Mouse (Mus musculus) right cerebral cortex, adult 18-20 months (tissue): Measurements from ENCODE around the gene Pml.

Experiments
- DNase-seq: peaks from one replicate; pipeline ENCODE4 v3.0.0; 2022; ENCODE audit warnings: mixed read lengths

Pml gene

DNA sequence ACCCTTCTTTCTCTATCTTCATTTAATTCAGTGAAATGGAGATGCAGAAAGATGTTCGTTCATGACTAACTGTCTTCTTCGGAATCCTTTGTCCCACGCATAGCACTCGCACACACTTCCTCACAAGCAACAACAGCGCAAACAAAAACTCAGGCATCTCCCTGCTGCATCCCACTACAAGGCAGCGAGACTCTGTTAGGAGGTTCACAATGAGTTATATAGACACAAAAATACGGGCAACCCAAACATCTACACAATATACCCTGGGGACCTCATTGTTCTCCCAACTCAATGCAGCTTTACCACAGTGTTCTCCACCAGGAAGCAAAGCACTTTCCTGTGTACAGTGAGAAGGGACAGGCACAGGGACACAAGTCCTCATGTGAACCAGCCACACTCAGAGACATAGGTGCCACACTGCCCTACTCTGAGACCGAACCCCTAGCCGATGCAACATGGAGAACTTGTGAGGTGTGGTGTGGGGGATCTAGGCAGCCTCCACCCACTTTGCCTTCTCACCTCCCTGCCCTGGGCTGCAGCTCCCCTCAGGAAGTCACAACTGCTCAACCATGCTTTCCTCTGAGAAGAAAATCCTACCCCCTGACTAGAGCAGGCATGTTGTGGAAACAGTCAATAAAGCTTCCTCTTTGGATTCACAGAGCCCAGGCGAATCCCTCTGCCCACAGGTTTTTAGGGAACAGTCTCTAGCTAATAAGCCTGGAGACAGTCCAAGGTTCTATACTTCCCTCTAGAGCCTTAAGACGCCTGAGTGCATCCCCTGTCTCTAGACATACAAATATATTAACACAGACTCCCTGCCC, 49.1 kb downstream of the Pml start:
- DNase-seq = peak; percentile 52

DNA sequence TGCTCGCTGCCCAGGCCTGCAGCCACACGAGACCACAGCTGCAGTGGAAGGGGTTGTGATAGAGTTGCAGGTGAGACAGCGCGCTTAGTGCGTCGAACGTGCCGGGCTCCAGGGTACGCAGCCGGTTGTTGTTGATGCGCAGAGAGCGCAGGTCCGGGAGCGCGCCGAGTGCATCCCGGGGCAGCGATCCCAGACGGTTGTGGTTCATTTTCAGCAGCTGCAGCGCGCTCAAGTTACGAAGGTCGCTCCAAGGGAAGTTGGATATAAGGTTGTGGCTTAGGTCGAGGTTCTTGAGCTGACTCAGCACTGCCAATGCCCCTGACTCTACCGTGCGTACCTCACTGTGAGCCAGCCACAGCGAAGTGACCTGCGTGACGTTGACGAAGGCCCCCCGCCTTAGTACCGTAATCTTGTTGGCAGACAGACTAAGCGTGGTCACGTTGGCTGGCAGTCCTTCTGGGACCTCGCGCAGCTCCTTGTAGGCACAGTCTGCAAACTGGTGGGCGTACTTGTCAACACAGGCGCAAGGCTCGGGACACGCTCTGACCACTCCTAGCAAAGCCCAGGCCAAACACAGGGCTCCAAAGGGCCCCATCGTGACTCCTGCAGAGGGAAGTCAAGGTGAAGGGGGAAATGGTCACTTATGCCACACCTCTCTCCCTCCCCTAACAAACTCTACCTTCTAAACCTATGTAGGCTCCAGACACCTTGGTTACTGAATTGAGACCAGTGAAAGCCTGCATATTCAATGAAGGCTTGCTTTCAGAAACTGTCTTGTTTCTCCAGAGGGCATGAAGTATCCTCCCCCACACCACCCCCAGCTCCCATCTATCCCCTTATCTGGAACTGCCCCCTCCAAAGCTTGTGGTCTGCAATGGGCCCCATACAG, 50.0 kb downstream of the Pml start:
- DNase-seq = peak; percentile 47

DNA sequence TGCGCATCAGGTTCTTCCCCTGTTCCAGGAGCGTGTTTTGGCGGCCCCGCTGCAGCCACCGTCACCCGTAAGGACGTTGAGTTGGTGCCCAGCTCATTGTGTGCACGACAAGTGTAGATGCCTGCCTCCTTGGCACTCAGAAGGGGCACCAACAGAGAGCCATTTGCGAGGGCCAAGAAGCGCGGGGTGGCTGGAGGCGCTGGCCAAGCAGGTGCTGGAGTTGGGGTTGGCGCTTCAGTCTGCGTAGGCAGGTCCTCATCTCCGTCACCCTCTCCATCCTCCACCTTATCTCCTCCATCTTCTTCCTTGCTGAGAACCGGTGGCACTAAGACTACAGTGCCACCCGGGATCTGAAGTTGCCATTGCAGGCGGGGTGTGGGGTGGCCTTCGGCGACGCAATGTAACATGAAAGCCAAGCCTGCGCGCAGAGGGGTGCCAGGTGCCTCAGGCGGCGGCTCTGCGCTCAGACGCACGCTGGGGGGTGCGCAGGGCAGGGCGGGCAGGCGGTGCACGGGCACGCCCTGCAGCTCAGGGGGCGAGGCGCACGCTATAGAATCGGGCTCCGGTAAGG, 50.7 kb downstream of the Pml start:
- DNase-seq = peak; percentile 51

DNA sequence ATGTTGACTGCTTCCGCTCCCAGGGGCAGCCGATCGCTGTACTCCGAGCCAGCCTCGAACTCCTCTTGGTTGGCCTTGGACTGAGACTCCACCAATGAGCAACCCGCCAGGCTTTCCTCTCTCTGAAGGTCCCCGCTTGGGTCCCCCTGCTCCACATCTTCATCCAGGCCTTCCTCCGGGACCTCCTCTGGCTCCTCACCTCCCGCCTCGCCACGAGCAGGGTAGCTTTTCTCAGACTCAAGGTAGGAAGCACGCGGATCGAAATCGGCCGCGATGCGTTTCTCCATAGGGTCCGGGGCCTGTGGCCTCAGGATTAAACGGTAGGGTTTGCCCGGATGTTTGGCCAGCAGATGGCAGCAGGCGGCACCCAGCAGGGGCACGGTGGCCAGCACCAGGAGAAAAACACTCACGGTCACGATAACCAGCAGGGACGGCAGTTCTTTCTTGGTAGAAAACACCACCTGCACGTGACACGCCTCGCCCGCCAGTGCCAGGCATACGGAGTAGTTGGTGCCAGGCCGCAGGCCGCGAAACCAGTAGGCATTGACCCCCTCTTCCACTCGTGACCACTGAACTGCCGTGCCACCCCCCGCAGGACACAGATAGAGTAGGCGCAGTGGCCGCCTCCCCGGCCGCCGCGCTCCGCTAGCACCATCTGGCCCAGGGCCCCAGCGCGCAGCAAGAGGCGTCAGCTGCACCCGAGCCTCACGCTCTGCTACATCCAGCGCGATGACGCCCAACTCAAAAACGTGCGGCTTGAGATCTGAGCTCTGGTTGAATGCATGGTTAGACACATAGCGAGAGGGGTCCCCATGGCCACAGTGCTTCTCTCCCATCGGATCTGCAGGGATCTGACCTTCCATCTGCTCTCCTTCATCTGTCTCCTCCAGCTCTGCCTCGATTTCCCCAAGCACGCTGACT, 51.5 kb downstream of the Pml start:
- peak; percentile 62 for DNase-seq

DNA sequence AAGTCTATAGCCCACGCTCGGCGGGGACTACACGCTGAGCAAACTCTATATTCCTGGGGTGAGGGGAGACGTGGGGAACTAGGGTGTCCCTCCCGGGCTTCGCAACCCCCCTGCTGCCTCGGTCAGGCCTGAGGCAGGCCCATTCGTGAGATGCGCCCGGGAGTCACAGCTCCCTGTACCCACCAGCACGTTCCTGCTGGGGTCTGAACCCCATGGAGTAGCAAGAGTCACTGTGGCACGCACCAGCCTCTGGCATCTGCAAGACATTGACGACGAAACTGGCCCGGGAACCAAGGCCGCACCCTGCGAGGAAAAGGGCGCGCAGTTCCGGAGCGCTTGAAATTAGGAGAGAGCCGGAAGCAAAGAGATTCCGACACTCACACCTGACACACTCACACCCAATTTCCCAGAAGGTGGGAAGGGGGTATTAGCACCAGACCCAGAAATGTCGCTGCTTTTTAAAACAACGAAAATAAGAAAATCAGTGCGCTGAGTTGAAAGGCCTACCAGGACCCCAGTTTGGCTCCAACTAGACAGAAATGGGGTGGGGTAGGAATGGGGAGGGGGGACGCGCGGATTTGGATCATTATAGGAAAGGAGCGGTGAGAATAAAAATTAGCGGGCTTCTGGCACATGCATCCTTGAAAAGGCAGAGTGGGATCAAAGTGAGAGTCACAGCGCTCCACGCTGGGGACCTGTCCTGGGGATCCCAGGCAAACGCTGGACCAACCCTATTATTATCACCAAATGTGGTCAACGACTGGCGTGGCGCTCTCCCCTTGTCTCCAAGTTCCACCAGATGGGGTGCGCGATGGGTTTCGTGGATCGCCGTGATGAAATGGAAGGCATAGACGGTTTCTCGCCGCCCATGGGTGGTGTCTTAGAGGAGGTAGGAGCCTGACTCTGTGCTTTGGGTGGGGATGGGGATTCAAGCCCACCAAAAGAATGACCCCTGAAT, 52.7 kb downstream of the Pml start:
- DNase-seq = no peak

DNA sequence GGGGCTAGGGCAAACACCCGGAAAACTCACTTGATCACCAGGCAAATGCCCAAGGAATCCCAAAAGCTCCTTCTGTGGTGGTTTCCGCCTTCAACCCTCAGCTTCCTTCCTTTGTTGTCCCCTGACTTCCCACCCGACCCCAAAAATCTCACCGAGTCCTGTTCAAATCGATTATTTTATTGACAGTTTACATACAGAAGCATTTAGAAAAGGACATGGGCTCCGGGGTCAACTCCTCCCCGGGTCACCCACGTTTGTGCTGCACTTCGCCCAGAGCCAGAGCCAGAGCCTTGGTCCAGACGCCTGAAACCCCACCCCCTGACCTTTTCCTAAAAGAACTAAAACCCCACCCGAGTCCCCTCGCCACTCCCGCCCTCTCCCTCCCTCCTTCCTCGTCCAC, 53.4 kb downstream of the Pml start:
- DNase-seq = no peak

DNA sequence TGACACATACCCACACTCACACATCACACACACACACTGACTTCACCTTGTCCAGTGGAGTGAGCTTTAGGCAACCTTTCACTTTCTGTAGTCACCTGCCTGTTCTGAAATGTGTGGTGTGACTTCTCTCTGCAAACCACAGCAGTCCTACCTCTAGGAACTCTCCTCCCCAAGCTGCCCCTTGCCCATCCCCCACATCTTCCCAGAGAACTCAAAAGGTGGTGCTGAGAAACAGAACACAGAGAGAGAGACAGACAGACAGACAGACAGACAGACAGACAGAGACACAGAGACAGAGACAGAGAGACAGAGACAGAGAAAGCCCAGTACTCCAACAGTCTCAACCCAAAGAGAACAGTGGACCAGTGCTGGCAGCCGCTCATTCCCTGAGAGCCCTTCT, 53.9 kb downstream of the Pml start:
- no peak for DNase-seq

DNA sequence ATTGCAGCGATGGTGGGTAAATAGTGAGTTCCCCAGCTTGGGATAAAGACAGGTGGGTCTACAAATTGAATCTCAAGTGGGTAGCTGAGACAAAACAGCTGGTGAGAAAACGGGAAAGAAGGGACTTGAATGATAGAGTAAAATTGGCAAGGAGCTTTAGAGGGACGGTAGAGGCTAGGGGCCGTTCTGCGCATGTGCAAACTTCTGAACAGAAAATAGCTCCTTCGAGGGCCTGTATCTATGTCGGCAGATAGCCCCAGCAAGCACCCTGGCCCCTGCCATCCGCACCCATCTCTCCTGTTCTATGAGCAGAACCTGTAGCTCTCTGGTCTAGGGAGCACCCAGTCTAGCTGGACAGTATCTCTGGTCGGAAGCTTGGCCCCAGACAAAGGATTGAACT, 55.4 kb downstream of the Pml start:
- no peak for DNase-seq

DNA sequence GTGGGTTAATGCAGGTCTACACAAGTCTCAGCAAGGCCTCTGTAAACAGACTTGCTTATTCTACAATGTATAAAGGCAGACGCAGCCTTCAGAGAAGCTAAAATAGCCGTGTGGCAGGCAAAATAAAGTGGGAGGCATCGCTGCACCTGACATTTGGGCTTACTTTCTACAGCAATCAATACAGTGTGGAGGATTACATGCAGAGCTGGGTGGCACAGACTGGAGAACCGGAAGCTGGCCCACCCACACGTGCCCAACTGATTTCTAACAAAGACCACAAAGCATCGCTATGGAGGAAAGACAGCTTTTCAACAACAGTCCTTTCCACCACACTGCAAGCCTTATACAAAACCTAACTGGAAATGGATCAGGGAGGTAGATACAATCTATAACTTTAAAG, 65.1 kb downstream of the Pml start:
- DNase-seq = no peak

DNA sequence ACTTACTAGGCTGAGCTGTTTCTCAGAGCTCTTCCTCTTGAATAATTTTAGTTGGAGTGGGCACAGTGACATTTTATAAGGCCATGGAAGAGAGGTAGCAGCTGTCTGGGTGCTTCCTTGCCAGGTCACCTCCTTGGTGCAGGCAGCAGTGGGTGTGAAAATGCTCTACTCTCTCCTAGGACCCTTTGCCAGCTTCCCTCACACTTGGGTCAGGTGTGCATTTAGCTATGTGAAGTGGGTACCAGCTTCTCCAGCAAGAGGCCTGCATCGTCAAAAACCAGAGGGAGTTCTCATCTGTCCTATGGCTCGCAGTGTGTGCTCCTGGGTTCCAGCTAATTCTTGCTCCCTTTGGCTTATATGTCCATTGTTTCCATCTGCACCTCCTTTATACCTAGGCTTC, 70.2 kb downstream of the Pml start:
- no peak for DNase-seq

DNA sequence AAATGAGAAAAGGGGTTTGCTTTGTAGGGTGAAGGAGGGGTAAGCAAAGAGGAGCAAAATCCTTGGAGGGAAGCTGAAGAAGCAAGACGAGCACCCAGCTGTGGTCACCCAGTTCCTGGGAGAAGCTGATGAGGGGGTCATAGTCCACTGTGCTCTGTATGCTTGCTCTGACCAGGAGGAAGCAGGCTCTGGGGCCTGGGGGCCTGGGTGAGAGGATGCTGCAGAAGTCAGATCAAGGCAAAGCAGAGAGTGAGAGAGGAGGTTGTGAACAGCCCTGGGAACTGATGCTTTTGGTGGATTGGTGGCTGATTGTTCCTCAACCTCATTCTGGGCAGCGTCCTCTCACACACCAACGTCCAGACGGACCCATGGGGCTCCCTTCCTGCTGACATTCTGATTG, 72.4 kb downstream of the Pml start:
- no peak for DNase-seq

DNA sequence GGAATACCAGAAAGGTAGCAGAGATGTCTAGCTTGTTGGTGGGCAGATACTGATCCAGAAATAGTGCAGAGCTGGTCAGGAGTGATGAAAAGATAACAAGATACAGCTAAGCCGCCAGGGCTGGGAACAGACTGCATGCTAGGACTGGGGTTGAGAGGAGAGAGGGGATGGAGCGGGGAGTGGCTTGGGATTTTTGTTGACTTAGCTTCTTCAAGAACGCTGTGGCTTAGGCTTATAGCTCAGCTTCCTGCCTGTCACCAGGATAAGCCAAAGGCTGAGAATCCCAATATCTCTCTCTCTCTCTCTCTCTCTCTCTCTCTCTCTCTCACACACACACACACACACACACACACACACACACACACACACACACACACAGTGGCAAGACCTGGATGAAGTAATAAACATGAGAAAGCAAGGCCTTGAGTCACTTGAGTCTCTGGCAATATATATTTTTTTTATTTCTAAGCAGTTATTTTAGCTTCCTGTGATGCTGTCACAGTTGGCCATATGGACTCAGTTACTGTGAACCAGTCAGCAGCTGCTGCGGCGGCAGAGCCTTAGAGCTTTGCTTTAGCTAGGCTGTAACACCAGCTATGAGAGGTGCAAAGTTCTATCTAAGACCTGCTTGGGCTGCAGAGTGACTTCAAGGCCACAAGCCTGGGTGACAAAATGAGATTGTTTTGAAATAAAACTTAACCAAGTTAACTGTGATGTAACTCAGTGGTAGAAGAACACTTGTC, 73.7 kb downstream of the Pml start:
- DNase-seq = peak; percentile 80

DNA sequence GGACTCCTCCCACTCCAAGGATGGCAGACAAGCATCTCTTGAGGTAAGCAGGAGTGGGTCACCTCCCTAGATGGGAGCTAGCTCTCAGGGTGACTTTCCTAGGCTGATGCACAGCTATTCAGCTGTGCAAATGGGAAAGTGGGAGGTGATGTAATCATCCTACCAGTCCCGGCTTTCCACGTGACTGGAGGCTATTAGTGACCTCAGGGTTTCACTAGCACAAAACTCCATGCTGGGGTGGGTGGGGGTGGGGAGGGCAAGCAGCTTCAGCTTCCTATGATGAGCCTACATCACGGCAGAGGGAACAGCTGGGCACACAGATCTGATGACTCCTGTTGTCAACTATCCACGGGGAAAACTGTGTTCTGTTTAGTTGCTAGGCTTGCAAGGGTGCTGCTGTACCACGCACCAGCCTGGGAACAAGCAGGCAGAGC, 74.8 kb downstream of the Pml start:
- peak; percentile 61 for DNase-seq

DNA sequence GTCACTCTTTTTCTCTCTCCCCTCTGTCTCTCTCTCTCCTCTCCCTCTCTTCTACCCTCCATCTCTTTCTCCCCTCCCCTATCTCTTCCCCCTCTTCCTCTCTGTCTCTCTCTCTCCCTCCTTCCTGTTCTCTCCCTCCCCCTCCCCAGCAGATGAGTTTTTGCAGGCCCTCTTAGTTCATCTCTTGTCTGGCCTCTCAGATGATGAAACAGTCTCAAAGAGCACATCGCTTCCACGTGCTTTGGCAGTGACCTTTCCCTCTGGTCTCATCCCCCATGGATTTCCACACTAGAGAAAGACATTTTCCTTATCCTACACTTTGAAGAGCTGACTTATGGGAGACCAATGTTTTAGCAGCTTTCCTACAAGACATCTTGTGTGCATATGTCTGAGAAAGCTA, 76.7 kb downstream of the Pml start:
- no peak for DNase-seq

DNA sequence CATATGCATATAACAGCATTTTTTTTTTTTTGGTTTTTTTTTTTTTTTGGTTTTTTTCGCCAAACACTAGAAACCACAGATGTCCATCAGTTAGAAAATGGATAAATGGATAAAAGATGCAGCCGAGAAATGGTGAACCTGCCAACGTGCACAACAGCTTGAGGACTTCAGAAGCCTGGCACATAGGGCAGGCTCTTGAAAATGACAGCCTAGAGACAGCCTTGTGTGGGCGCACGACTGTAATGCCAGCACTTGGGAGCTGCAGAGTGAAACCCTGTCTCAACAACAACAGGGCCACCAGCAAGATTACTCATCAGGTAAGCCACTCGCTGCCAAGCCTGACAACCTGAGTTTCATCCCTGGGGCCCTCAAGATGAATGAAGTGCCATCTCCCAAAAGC, 80.2 kb downstream of the Pml start:
- no peak for DNase-seq

DNA sequence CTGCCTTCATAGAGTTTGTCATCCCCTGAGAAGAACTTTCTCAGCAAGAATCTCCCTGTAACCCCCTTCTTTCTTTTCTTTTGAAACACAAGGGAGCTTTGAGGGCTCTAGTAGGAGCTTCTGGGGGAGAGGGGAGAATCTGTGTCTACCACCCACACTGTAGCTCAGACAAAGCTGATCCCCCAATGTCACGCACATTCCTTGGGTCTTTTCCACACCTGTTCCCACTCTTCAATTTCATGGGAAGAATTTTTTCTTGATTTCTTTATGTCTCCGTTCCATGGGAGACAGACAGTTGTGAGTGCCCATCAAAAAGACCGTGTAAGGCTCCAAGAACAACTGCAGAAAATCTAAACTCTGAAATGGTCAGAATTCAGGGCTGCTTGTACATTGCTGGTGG, 80.7 kb downstream of the Pml start:
- no peak for DNase-seq
